Mouse (Mus musculus) heart, adult 2 months (tissue): ENCODE measurements around the gene Acad10.

Experiments used
- CTCF ChIP-seq: fragments of 200-600 bp; IDR thresholded peaks from 2 replicates; pipeline ENCODE4 v1.8.1; 2022; ENCODE audit warnings: antibody characterized with exemption, mild to moderate bottlenecking, moderate library complexity
- EP300 ChIP-seq: fragments of 200-500 bp; IDR thresholded peaks from 2 replicates; pipeline ENCODE4 v1.6.1; 2011; ENCODE audit warnings: low read depth, low read length, control low read depth; ENCODE audit not compliant: insufficient read depth
- POLR2A ChIP-seq: fragments of 200-500 bp; IDR thresholded peaks from 2 replicates; pipeline ENCODE4 v1.6.1; 2011; ENCODE audit warnings: mild to moderate bottlenecking, low read depth, low read length, control low read depth; ENCODE audit not compliant: insufficient read depth

- TF ChIP-seq CTCF (no peak), EP300 (no peak), POLR2A (no peak)
These were observed 20.7 kb downstream of the Acad10 start for GRCm38 (mm10) chr5:121639601-121640000.
